Mouse (Mus musculus) lung, embryonic 16.5 days (tissue): Measurements from ENCODE around the gene Prss43. TPM values are rescaled to one million over a fixed set of nuclear protein-coding genes. Genes with fewer than 3 reads are reported as not detected.

Source experiments
- ATAC-seq: fragments of 200-750 bp; cut with Nextera tagmentation; 2 replicates; pipeline ENCODE4 v1.8.0; 2017; ENCODE audit warnings: low read depth, mild to moderate bottlenecking, moderate library complexity
- H3K27ac ChIP-seq: fragments of 300-500 bp; sonication (generic); 2 replicates; pipeline ENCODE4 v1.5.1; 2014; ENCODE audit warnings: mild to moderate bottlenecking, control low read depth, low read length
- H3K27me3 ChIP-seq: fragments of 300-500 bp; sonication (generic); 2 replicates; pipeline ENCODE4 v1.6.1; 2014; ENCODE audit warnings: low read depth, low read length, mixed read lengths; ENCODE audit not compliant: control insufficient read depth, insufficient read depth
- H3K36me3 ChIP-seq: fragments of 300-500 bp; sonication (generic); 2 replicates; pipeline ENCODE4 v1.6.1; 2014; ENCODE audit warnings: low read length; ENCODE audit not compliant: control insufficient read depth, insufficient read depth
- H3K4me1 ChIP-seq: fragments of 300-500 bp; sonication (generic); replicated peaks from 2 replicates; pipeline ENCODE4 v1.6.1; 2014; ENCODE audit warnings: low read length, mixed read lengths; ENCODE audit not compliant: control insufficient read depth, insufficient read depth
- H3K4me2 ChIP-seq: fragments of 300-500 bp; sonication (generic); 2 replicates; pipeline ENCODE4 v1.6.1; 2014; ENCODE audit warnings: low read depth, low read length, control low read depth
- H3K4me3 ChIP-seq: fragments of 300-500 bp; sonication (generic); 2 replicates; pipeline ENCODE4 v1.5.1; 2014; ENCODE audit warnings: mild to moderate bottlenecking, low read length, control low read depth
- H3K9ac ChIP-seq: fragments of 300-500 bp; sonication (generic); 2 replicates; pipeline ENCODE4 v1.6.1; 2014; ENCODE audit warnings: low read length, control low read depth
- H3K9me3 ChIP-seq: fragments of 300-500 bp; sonication (generic); 2 replicates; pipeline ENCODE4 v1.6.1; 2016; ENCODE audit warnings: low read length; ENCODE audit not compliant: control insufficient read depth
- WGBS: fragments of 180-500 bp; shearing (Covaris S2); extraction: QIAGEN DNeasy Blood & Tissue Kit; methylation state at CpG from one replicate; pipeline ENCODE4 v1.1.7; 2014; 5-methylcytosine and 5-hydroxymethylcytosine counted together
- polyA plus RNA-seq: library from polyadenylated mRNA; unstranded; fragments of >200 nt; fragmentation: Nextera tagmentation; extraction: Ambion mirVana; gene quantifications from 2 replicates; pipeline ENCODE4 v1.2.1, GENCODE M21; 2015

The Prss43 gene
- polyA plus RNA-seq, 1 experiment from 2014 or later, result not detected

DNA sequence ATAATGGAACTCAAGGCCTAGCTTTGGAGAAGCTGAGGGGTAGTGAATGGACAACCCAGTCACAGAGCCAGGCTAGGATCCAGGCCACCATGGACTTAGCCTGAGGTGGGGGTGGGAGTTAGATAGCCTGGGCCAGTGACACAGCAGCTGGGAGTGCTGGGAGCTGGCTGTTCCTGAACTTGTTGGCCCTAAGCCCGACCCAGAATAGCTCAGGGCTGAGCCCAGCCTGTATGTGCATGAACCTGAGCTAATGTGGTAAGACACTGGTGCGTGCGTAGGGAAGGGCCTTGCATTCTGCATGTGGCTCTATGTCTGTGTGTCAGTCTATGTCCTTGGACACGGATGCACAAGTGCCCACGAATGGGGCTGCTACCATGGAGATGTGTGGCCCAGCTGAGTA lies 51.4 kb downstream of the Prss43 start:
- WGBS, result 80% methylated on average over 5 of the region's 5 CpGs
- Histone ChIP-seq H3K9me3 (no peaks in the 10 kb centered on the region), H3K36me3 (no peaks in the 10 kb centered on the region), H3K9ac (no peak overlapping the region), H3K4me2 (no peak overlapping the region), H3K27ac (no peak overlapping the region), H3K4me1 (peaks cover 36% of the 10 kb centered on the region), H3K4me3 (no peak overlapping the region), H3K27me3 (peaks cover 13% of the 10 kb centered on the region; the same call in 1 of the 2 replicates)
- no peak for ATAC-seq

DNA sequence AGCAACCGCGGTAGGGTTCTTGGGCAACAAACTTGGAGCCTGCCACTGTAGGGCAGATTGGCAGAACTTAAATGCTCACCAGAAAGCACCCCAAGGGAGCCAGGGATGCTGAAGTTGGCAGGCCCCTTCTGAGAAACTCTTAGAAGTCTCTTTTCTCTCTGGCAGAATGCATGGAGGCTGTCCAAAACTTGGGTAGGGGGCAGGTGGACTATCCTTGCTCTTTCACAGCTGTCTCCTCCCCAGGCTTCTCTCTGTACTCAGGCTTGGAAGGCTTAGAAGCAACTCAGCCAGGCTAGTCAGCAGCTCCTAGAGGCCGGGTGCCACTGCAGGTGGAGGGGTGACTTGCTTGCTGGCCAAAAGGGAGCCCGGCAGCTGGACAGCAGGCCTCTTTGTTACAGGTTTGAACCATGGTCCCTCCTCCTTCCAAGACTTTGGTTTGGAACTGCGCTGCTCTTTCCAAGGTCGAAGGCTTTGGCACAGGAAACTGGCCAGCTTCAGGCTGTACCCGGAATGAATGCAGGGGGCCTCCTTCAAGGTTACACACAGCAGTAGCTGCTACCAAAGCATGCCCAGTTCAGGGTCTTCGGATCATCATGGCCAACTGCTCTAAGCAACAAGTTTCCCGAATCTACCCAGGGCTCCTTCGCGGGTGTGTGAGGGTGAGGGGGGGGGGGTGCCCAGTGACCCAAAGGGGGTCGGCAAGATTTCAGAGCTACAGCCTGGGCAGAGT lies 52.9 kb downstream of the Prss43 start, which contains the start of gene Als2cl:
Gene Als2cl (plus strand): TSS at position 680 of the 730 bp plus-strand sequence.
- H3K27me3 ChIP-seq, result no peaks in the 10 kb centered on the region
- H3K9ac ChIP-seq, result peak within 1 kb of the TSS; percentile 73
- H3K4me3 ChIP-seq, result peak within 1 kb of the TSS; percentile 70
- 14% methylated on average over 12 of the region's 12 CpGs for WGBS
- no peaks in the 10 kb centered on the region for H3K9me3 ChIP-seq
- peak within 1 kb of the TSS; percentile 93 for H3K4me2 ChIP-seq
- H3K36me3 ChIP-seq, result no peaks in the 10 kb centered on the region
- ATAC-seq, result peak; percentile 28; the same call in 1 of the 2 replicates
- peaks cover 28% of the 10 kb centered on the region for H3K4me1 ChIP-seq
- peak within 1 kb of the TSS; percentile 89 for H3K27ac ChIP-seq

DNA sequence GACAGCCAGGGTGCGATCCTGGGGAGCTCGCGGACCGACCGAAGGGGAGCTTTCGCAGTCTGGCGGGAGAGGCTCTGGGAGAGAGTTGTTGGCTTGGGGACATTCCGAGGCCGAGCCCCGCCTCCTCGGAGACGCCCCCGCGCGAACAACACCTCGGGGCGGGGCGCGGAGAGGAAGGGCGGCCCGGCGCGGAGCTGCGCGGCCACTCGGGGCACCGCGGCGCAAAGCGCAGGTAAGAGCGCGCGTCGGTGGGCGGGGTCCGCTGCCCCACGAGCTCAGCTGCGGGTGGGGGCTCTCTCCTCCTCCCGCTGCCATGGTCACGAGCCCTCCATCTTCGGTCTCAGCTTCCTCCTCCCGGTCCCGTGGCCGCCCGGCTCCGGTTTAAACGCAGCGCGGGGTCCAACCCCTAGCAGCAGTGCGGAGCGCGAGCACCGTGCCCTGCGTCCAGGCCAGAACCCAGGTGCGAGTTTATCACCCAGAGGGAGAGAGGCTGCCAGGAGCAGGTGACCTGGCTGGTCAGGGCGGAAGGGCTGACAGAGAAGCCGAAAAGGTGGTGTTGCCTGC lies 53.6 kb downstream of the Prss43 start, which contains the start of gene Tmie:
Gene Tmie (minus strand): TSS at position 116 of the 564 bp plus-strand sequence.
- H3K27me3 ChIP-seq, result no peaks in the 10 kb centered on the region
- under 1% methylated on average over 37 of the region's 57 CpGs for WGBS
- peak; percentile 87 for ATAC-seq

DNA sequence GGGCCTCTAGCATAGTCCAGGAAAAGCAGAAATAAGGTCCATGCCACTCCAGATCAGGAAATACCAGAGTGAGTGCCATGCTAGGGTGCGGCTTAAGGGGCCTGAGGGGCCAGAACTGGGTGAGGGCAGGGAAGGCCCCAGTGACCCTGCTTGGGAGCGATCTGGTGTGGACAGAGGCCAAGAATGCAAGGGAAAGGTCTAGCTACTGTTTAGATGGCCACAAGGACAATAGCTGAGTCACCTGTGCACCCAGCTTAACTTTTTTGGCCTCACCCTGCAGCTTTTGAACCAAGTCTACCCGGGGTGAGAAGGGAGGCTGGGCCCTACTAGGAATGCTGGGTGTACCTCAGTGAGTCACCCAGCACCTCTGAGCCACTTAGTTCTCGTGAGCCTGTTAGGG lies 54.3 kb downstream of the Prss43 start:
- Histone ChIP-seq H3K9me3 (no peaks in the 10 kb centered on the region), H3K4me3 (peak overlapping the region; percentile 70), H3K4me2 (peak overlapping the region; percentile 93), H3K27ac (peak overlapping the region; percentile 89), H3K4me1 (peaks cover 28% of the 10 kb centered on the region), H3K27me3 (no peaks in the 10 kb centered on the region), H3K9ac (peak overlapping the region; percentile 73), H3K36me3 (0 out of 2 replicates have a peak, but pooled peaks cover 3% of the 10 kb centered on the region)
- ATAC-seq, result peak; percentile 64
- WGBS, result 47% methylated on average over 4 of the region's 4 CpGs

More for the DNA sequence above, 53.6 kb downstream of the Prss43 start, which contains the start of gene Tmie:
- H3K9ac ChIP-seq, result peak within 1 kb of the TSS; percentile 73
- H3K4me3 ChIP-seq, result peak within 1 kb of the TSS; percentile 70
- 0 out of 2 replicates have a peak, but pooled peaks cover 3% of the 10 kb centered on the region for H3K36me3 ChIP-seq
- peaks cover 28% of the 10 kb centered on the region for H3K4me1 ChIP-seq
- peak within 1 kb of the TSS; percentile 89 for H3K27ac ChIP-seq
- H3K4me2 ChIP-seq, result peak within 1 kb of the TSS; percentile 93
- H3K9me3 ChIP-seq, result no peaks in the 10 kb centered on the region

Other genes starting within 250 kb of the Prss43 start
- 47.4 and 49.8 TPM in 2 replicates for gene Nradd, start 202.2 kb upstream of the Prss43 start, polyA plus RNA-seq
- gene Nbeal2, start 172.5 kb upstream of the Prss43 start, polyA plus RNA-seq, result 5.0 and 6.9 TPM in 2 replicates
- 160 and 167 TPM in 2 replicates for gene Ccdc12, start 170.2 kb upstream of the Prss43 start, polyA plus RNA-seq
- 10.6 and 13.9 TPM in 2 replicates for gene Myl3, start 84.8 kb upstream of the Prss43 start, polyA plus RNA-seq
- 60.3 and 61.6 TPM in 2 replicates for gene Pth1r, start 79.5 kb upstream of the Prss43 start, polyA plus RNA-seq
- not detected in 2 replicates for gene Prss42, start 28.5 kb upstream of the Prss43 start, polyA plus RNA-seq
- not detected in 2 replicates for gene Prss44, start 12.7 kb upstream of the Prss43 start, polyA plus RNA-seq
- not detected in 2 replicates for gene Prss45, start 7.9 kb downstream of the Prss43 start, polyA plus RNA-seq
- not detected in 2 replicates for gene Prss46, start 17.8 kb downstream of the Prss43 start, polyA plus RNA-seq
- not detected in 2 replicates for gene Prss50, start 31.3 kb downstream of the Prss43 start, polyA plus RNA-seq
- gene Als2cl, start 53.2 kb downstream of the Prss43 start, polyA plus RNA-seq, result 9.0 and 9.7 TPM in 2 replicates
- gene Tmie, start 53.4 kb downstream of the Prss43 start, polyA plus RNA-seq, result 1.5 and 1.6 TPM in 2 replicates
- gene Fam240a, start 90.2 kb downstream of the Prss43 start, polyA plus RNA-seq, result not detected in 2 replicates
- gene Tdgf1, start 119.5 kb downstream of the Prss43 start, polyA plus RNA-seq, result not detected in 2 replicates
- 0.83 and 1.1 TPM in 2 replicates for gene Lrrc2, start 124.9 kb downstream of the Prss43 start, polyA plus RNA-seq
- gene Rtp3, start 163.9 kb downstream of the Prss43 start, polyA plus RNA-seq, result 1.4 and 1.9 TPM in 2 replicates
- gene Ltf, start 192.6 kb downstream of the Prss43 start, polyA plus RNA-seq, result 3.2 and 5.4 TPM in 2 replicates
- 6.7 and 8.2 TPM in 2 replicates for gene Ccrl2, start 230.8 kb downstream of the Prss43 start, polyA plus RNA-seq